Mouse (Mus musculus) limb, embryonic 11.5 days (tissue): ENCODE measurements around the gene Slx4ip. TPM values are rescaled to one million over a fixed set of nuclear protein-coding genes. Genes with fewer than 3 reads are reported as not detected.
A peak's percentile ranks its signal among the peaks of the same experiment; 100 is the strongest.

ENCODE experiments used
- ATAC-seq: fragments of 200-750 bp; cut with Nextera tagmentation; 2 replicates; pipeline ENCODE4 v1.8.0; 2017; ENCODE audit warnings: low read depth; ENCODE audit not compliant: insufficient number of reproducible peaks, low FRiP score, low TSS enrichment
- DNase-seq: peaks from one replicate; pipeline ENCODE4 v3.0.0-alpha.2; 2015; ENCODE audit warnings: low spot score
- H3K27ac ChIP-seq: fragments of 300-500 bp; sonication (generic); replicated peaks from 2 replicates; pipeline ENCODE4 v1.5.1; 2014; ENCODE audit warnings: low read depth, mild to moderate bottlenecking, low read length
- H3K27me3 ChIP-seq: fragments of 300-500 bp; sonication (generic); 2 replicates; pipeline ENCODE4 v1.6.1; 2014; ENCODE audit warnings: mild to moderate bottlenecking, low read length, mixed read lengths; ENCODE audit not compliant: control insufficient read depth, insufficient read depth
- H3K36me3 ChIP-seq: fragments of 300-500 bp; sonication (generic); 2 replicates; pipeline ENCODE4 v1.6.1; 2014; ENCODE audit warnings: mild to moderate bottlenecking, low read length, moderate library complexity, mixed read lengths; ENCODE audit not compliant: control insufficient read depth, insufficient read depth
- H3K4me1 ChIP-seq: fragments of 300-500 bp; sonication (generic); 2 replicates; pipeline ENCODE4 v1.6.1; 2014; ENCODE audit warnings: low read length, mixed read lengths; ENCODE audit not compliant: control insufficient read depth, insufficient read depth
- H3K4me2 ChIP-seq: fragments of 300-500 bp; sonication (generic); 2 replicates; pipeline ENCODE4 v1.6.1; 2014; ENCODE audit warnings: low read depth, mild to moderate bottlenecking, moderate library complexity; ENCODE audit not compliant: severe bottlenecking
- H3K4me3 ChIP-seq: fragments of 300-500 bp; sonication (generic); 2 replicates; pipeline ENCODE4 v1.5.1; 2014; ENCODE audit warnings: low read depth, low read length
- H3K9ac ChIP-seq: fragments of 300-500 bp; sonication (generic); 2 replicates; pipeline ENCODE4 v1.6.1; 2014; ENCODE audit warnings: mild to moderate bottlenecking, low read length
- H3K9me3 ChIP-seq: fragments of 300-500 bp; sonication (generic); 2 replicates; pipeline ENCODE4 v1.6.1; 2016; ENCODE audit warnings: low read length; ENCODE audit not compliant: control insufficient read depth
- WGBS: fragments of 180-500 bp; shearing (Covaris S2); extraction: QIAGEN DNeasy Blood & Tissue Kit; methylation state at CpG from one replicate; pipeline ENCODE4 v1.1.7; 2014; 5-methylcytosine and 5-hydroxymethylcytosine counted together
- polyA plus RNA-seq: library from polyadenylated mRNA; unstranded; fragments of >200 nt; fragmentation: Nextera tagmentation; extraction: Ambion mirVana; gene quantifications from 2 replicates; pipeline ENCODE4 v1.2.1, GENCODE M21; 2014

Slx4ip gene
- polyA plus RNA-seq, 1 experiment from 2014 or later: 8.5 TPM

DNA sequence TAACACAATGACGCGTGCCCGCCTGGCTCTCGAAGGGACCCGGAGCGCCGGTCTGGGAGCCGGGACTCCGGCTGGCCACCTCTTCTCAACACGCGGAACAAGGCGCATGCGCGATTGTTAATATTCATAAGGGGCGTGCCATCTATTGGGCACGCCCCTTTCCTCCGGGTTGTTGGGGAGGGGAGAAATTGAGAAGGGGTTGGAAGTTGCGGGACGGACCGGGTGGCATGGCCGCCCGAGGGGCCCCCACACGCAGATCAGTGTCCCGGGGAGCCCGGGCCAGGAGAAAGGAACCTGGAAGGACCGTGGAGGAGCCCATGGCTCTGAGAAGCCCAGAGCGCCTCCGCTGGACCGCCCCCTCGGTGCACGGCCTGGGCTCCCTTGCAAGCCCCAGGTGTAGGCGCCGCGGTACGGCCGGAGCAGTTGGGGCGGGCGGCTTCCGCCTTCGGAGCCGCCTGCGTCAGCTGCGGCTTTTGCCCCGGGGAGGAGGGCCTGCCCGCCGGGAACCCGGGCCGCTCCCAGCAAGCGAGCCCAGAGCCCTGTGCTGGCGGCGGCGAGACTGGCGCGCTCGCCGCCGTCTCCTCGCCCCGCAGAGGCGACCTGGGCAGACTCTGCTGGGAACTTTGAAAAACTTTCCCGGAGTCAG is 225.8 kb downstream of the Slx4ip start:
- ATAC-seq (peak; percentile 83), DNase-seq (peak; percentile 96)
- no peaks in the 10 kb centered on the region for H3K9me3 ChIP-seq
- H3K4me3 ChIP-seq: peak overlapping the region; percentile 74
- peak overlapping the region; percentile 86 for H3K9ac ChIP-seq
- 0% methylated on average over 59 of the region's 61 CpGs for WGBS
- peak overlapping the region; percentile 73 for H3K4me2 ChIP-seq
- H3K36me3 ChIP-seq: no peaks in the 10 kb centered on the region
- peaks cover 5% of the 10 kb centered on the region; the same call in 1 of the 2 replicates for H3K27me3 ChIP-seq
- peak overlapping the region; percentile 92 for H3K27ac ChIP-seq
- peaks cover 13% of the 10 kb centered on the region; the same call in 1 of the 2 replicates for H3K4me1 ChIP-seq

DNA sequence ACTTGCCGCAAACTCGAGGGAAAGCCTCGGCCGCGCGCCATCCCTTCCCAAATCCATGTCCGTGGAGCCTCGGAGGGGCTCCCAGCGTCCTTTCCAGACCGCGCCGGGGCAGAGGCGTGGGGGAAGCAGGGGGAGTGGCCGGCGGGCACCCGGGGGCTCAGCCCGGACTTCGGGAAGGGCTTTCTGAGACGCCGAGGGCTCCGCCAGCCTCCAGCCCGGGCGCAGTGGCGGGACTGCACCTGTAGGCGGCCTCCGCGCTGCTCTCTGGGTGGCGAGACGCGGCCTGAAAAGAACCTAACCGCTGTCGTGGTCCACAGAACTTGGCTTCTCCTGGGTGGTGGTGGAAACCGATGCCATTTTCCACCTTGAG is 226.3 kb downstream of the Slx4ip start:
- Histone ChIP-seq H3K4me1 (peaks cover 9% of the 10 kb centered on the region; the same call in 1 of the 2 replicates), H3K27ac (peak overlapping the region; percentile 92), H3K4me3 (peak overlapping the region; percentile 74), H3K9me3 (no peaks in the 10 kb centered on the region), H3K4me2 (peak overlapping the region; percentile 73), H3K36me3 (no peaks in the 10 kb centered on the region), H3K27me3 (peaks cover 5% of the 10 kb centered on the region; the same call in 1 of the 2 replicates), H3K9ac (peak overlapping the region; percentile 86)
- DNase-seq: peak; percentile 94
- peak; percentile 75 for ATAC-seq
- WGBS: under 1% methylated on average over 33 of the region's 33 CpGs

Other genes with a start within 250 kb of the Slx4ip start
- 0.44 and 0.93 TPM in 2 replicates for gene Snap25, start 177.8 kb upstream of the Slx4ip start, polyA plus RNA-seq
- 24.2 and 25.8 TPM in 2 replicates for gene AL731706.2, start 5.5 kb upstream of the Slx4ip start, polyA plus RNA-seq
- gene AL731706.1, start 171 bp downstream of the Slx4ip start, polyA plus RNA-seq: 28.3 and 30.3 TPM in 2 replicates
- 14.4 and 15.0 TPM in 2 replicates for gene Mkks, start 171 bp downstream of the Slx4ip start, polyA plus RNA-seq
- gene Jag1, start 225.4 kb downstream of the Slx4ip start, polyA plus RNA-seq: 23.3 and 24.8 TPM in 2 replicates